Mouse (Mus musculus) brain, embryonic 14.5 days (tissue): Measurements from ENCODE around the gene March4.

Experiments used
- CTCF ChIP-seq: fragments of 200-500 bp; IDR thresholded peaks from 2 replicates; pipeline ENCODE4 v1.5.1; 2012; ENCODE audit warnings: inconsistent platforms, mild to moderate bottlenecking, moderate library complexity, borderline replicate concordance; ENCODE audit not compliant: insufficient read depth, insufficient read length; ENCODE audit errors: extremely low read depth
- POLR2A ChIP-seq: fragments of 200-500 bp; IDR thresholded peaks from 2 replicates; pipeline ENCODE4 v1.6.1; 2012; ENCODE audit warnings: mild to moderate bottlenecking, inconsistent platforms, borderline replicate concordance; ENCODE audit not compliant: poor library complexity, insufficient read depth, insufficient read length, severe bottlenecking; ENCODE audit errors: extremely low read depth

DNA sequence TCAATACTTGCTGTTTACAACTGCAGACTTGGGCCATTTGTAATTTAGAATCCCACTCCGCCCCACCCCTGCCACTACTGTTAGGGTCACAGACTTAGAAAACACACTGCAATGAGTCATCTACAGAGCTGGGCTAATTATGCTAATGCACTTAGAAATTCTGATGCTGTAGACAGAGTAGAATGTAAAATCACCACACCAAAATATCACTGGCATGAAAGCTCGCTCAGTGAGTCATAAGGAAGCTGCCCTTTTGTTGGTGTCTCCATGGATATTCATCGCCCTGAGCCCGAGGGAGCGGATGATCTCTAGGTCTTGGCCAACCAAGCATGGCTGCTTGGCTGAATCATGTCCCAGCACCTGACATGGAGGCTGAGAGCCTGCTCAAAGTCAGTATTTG is 1.5 kb upstream of the March4 start:
- TF ChIP-seq CTCF (no peak), POLR2A (no peak)
